Mouse (Mus musculus) forebrain, embryonic 13.5 days (tissue): ENCODE measurements at regions not wholly inside any gene's neighbourhood (a gene's known extent, or its start where the extent isn't known, plus 50 kb on each side); places are given as distances from the start of the nearest gene placed in this dataset.

ENCODE experiments used
- ATAC-seq: fragments of 200-750 bp; cut with Nextera tagmentation; 2 replicates; pipeline ENCODE4 v1.8.0; 2017
- H3K27ac ChIP-seq: fragments of 300-500 bp; sonication (generic); 2 replicates; pipeline ENCODE4 v1.5.1; 2015; ENCODE audit warnings: inconsistent platforms, mild to moderate bottlenecking, moderate library complexity
- H3K27me3 ChIP-seq: fragments of 300-500 bp; sonication (generic); 2 replicates; pipeline ENCODE4 v1.6.1; 2015; ENCODE audit warnings: mild to moderate bottlenecking, inconsistent platforms
- H3K36me3 ChIP-seq: fragments of 300-500 bp; sonication (generic); 2 replicates; pipeline ENCODE4 v1.6.1; 2015; ENCODE audit warnings: mild to moderate bottlenecking, inconsistent platforms; ENCODE audit not compliant: poor library complexity, severe bottlenecking
- H3K4me1 ChIP-seq: fragments of 300-500 bp; sonication (generic); 2 replicates; pipeline ENCODE4 v1.6.1; 2015; ENCODE audit warnings: inconsistent platforms
- H3K4me2 ChIP-seq: fragments of 300-500 bp; sonication (generic); 2 replicates; pipeline ENCODE4 v1.6.1; 2015; ENCODE audit warnings: inconsistent platforms, mild to moderate bottlenecking, moderate library complexity
- H3K4me3 ChIP-seq: fragments of 300-500 bp; sonication (generic); 2 replicates; pipeline ENCODE4 v1.5.1; 2015; ENCODE audit warnings: mild to moderate bottlenecking, inconsistent platforms
- H3K9ac ChIP-seq: fragments of 300-500 bp; sonication (generic); 2 replicates; pipeline ENCODE4 v1.6.1; 2015; ENCODE audit warnings: mild to moderate bottlenecking, inconsistent platforms
- H3K9me3 ChIP-seq: fragments of 300-500 bp; sonication (generic); replicated peaks from 2 replicates; pipeline ENCODE4 v1.6.1; 2016; ENCODE audit warnings: inconsistent platforms
- WGBS: fragments of 180-500 bp; shearing (Covaris S2); methylation state at CpG from one replicate; pipeline ENCODE4 v1.1.7; 2015; 5-methylcytosine and 5-hydroxymethylcytosine counted together

DNA sequence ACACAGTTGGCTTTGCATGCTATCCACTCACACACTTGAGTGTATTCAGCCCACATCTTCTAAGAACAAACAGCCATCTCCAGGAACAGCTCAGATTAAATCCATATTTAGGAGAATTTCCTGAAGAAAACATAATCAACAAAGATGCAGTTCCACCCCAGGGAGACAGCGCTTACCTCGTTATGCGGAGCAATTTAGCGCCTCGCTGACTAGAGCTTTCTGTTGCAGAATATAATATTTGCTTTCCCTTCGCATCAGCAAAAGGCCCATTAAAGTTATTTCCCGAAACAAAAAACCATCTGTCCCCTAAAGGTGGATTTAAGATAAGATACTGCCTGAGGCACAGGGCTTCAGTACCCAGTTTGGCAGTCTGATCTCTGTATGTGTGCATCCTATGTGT, 112.0 kb downstream of the Ndufa10 start:
- no peaks in the 10 kb centered on the region for H3K36me3 ChIP-seq
- WGBS: 63% methylated on average over 7 of the region's 7 CpGs
- H3K9me3 ChIP-seq: no peaks in the 10 kb centered on the region
- H3K27ac ChIP-seq: no peak overlapping the region
- H3K9ac ChIP-seq: no peak overlapping the region
- H3K4me1 ChIP-seq: 0 out of 2 replicates have a peak, but pooled peaks cover 6% of the 10 kb centered on the region
- no peak for ATAC-seq
- no peaks in the 10 kb centered on the region for H3K27me3 ChIP-seq
- H3K4me2 ChIP-seq: no peak overlapping the region
- H3K4me3 ChIP-seq: no peak overlapping the region

- H3K27ac ChIP-seq: no peak overlapping the region
- ATAC-seq: no peak
- WGBS: 13% methylated on average over 7 of the region's 7 CpGs
These were observed 113.4 kb downstream of the Ndufa10 start for GRCm38 (mm10) chr1:92360255-92360654.

GRCm38 (mm10) chr1:92359473-92359872, 114.2 kb downstream of the Ndufa10 start:
- Histone ChIP-seq H3K4me1 (0 out of 2 replicates have a peak, but pooled peaks cover 6% of the 10 kb centered on the region), H3K27ac (no peak overlapping the region), H3K9me3 (no peaks in the 10 kb centered on the region), H3K4me2 (no peak overlapping the region), H3K9ac (no peak overlapping the region), H3K36me3 (no peaks in the 10 kb centered on the region), H3K4me3 (no peak overlapping the region), H3K27me3 (no peaks in the 10 kb centered on the region)
- WGBS: 84% methylated on average over 2 of the region's 2 CpGs
- ATAC-seq: no peak

More at GRCm38 (mm10) chr1:92360255-92360654, 113.4 kb downstream of the Ndufa10 start:
- Histone ChIP-seq H3K4me2 (no peak overlapping the region), H3K4me1 (0 out of 2 replicates have a peak, but pooled peaks cover 6% of the 10 kb centered on the region), H3K4me3 (no peak overlapping the region), H3K36me3 (no peaks in the 10 kb centered on the region), H3K9ac (no peak overlapping the region), H3K9me3 (no peaks in the 10 kb centered on the region), H3K27me3 (no peaks in the 10 kb centered on the region)

- H3K4me1 ChIP-seq: 0 out of 2 replicates have a peak, but pooled peaks cover 6% of the 10 kb centered on the region
- no peak for ATAC-seq
- H3K27ac ChIP-seq: no peak overlapping the region
- H3K4me3 ChIP-seq: no peak overlapping the region
- H3K27me3 ChIP-seq: no peaks in the 10 kb centered on the region
- H3K36me3 ChIP-seq: no peaks in the 10 kb centered on the region
- H3K4me2 ChIP-seq: no peak overlapping the region
- H3K9ac ChIP-seq: no peak overlapping the region
- WGBS: 87% methylated on average over 8 of the region's 8 CpGs
- H3K9me3 ChIP-seq: no peaks in the 10 kb centered on the region
These were observed 114.8 kb downstream of the Ndufa10 start for GRCm38 (mm10) chr1:92358758-92359287.

DNA sequence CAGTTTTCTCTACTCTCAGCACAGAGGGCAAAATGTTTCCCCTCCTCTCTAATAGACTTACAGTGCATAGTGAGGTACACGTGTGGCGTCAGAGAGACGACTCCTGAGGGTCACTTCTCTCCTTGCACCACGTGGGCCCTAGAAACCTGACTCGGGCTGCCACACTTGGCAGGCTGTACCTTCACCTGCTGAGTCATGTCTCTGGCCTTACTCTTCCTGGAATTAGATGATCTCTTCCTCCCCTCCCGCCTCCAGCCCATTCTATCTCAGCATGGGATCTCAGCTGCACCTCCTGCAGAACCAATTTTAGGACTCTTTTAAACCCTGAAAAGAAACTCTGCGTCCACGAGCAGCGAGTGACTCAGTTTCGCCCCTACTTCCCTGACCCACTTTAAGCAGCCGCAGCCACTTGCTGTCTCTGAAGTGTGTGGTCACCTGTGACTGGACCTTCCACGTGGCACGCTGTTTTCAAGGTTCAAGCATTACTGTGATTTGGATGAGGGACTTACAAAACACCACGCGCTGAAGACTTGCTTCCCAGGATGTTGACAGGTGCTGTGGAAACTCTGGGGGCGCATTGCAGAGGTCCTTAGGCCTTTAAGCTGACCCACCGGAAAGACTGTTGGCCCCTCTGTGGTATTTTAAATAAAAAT, 125.2 kb downstream of the Ndufa10 start:
- no peaks in the 10 kb centered on the region for H3K36me3 ChIP-seq
- H3K9me3 ChIP-seq: 0 out of 2 replicates have a peak, but pooled peaks cover 4% of the 10 kb centered on the region
- no peaks in the 10 kb centered on the region for H3K4me1 ChIP-seq
- ATAC-seq: no peak
- no peak overlapping the region for H3K4me2 ChIP-seq
- WGBS: 56% methylated on average over 17 of the region's 17 CpGs
- H3K9ac ChIP-seq: no peak overlapping the region
- H3K27me3 ChIP-seq: no peaks in the 10 kb centered on the region
- H3K4me3 ChIP-seq: no peak overlapping the region
- H3K27ac ChIP-seq: no peak overlapping the region

DNA sequence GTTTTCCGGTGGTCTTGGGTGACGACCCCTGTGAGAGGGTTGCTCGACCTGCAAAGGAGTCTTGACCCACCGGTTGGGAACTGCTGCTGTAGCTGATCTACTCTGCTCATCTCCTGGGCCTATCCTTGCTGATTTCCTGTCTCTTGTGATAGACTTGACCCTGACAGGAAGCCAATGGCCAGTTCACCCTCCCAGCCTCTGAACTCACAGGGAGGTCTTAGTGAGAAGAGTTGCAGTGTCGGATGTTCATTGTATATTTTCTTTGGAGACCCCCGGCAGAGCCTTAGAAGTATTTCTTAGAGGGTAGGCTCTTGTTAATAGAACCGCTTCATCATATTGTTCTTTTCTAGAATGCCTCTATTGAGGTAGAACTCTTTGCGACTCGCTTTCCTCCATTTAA, 126.0 kb downstream of the Ndufa10 start:
- Histone ChIP-seq H3K4me3 (no peak overlapping the region), H3K27ac (no peak overlapping the region), H3K9ac (no peak overlapping the region), H3K9me3 (0 out of 2 replicates have a peak, but pooled peaks cover 4% of the 10 kb centered on the region), H3K4me1 (no peaks in the 10 kb centered on the region), H3K36me3 (no peaks in the 10 kb centered on the region), H3K4me2 (no peak overlapping the region), H3K27me3 (no peaks in the 10 kb centered on the region)
- 72% methylated on average over 9 of the region's 9 CpGs for WGBS
- no peak for ATAC-seq

GRCm38 (mm10) chr1:92343768-92344167, 129.9 kb downstream of the Ndufa10 start:
- Histone ChIP-seq H3K4me3 (no peak overlapping the region), H3K4me1 (no peaks in the 10 kb centered on the region), H3K27ac (no peak overlapping the region), H3K9ac (no peak overlapping the region), H3K27me3 (no peaks in the 10 kb centered on the region), H3K4me2 (no peak overlapping the region), H3K9me3 (no peaks in the 10 kb centered on the region), H3K36me3 (no peaks in the 10 kb centered on the region)
- WGBS: 88% methylated on average over 2 of the region's 2 CpGs
- ATAC-seq: no peak

GRCm38 (mm10) chr1:92343161-92343598, 130.5 kb downstream of the Ndufa10 start:
- no peak for ATAC-seq
- no peak overlapping the region for H3K27ac ChIP-seq
- no peaks in the 10 kb centered on the region for H3K27me3 ChIP-seq
- H3K36me3 ChIP-seq: no peaks in the 10 kb centered on the region
- H3K9ac ChIP-seq: no peak overlapping the region
- WGBS: 91% methylated on average over 5 of the region's 5 CpGs
- H3K4me1 ChIP-seq: no peaks in the 10 kb centered on the region
- H3K4me2 ChIP-seq: no peak overlapping the region
- H3K9me3 ChIP-seq: no peaks in the 10 kb centered on the region
- no peak overlapping the region for H3K4me3 ChIP-seq

DNA sequence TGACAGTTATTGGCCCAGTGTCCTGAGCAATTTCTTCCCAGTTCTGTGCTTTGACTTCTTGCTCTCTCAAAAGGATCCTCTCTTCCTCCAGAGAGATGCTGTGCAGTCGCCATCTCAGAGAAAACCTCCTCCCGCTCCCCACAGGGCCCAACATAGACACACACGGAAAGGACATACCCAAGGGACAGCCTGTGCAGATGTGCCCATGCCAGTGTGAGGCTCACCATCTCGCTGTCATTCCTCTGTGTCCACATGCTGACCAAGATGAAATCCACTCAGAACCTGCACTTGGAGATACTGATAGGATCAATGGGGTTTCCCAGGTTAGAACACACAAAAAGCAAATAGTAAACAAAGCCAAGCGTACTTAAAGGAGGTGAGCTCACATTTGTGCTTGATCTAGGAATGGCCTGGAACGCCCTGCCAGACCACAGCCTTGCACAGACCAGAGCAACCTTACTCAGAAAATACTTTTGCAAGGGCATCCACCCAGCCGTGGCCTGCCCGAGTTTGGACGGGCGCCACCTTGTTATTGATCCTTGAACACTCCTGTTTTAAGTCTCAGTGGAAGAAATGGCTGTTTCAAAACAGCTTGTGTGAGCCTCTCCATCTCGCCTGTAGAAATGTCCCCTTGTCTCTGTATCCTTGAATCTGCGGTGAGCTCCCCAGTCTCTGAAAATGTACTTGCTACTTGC, 131.7 kb downstream of the Ndufa10 start:
- Histone ChIP-seq H3K27ac (no peak overlapping the region), H3K27me3 (no peaks in the 10 kb centered on the region), H3K9me3 (no peaks in the 10 kb centered on the region), H3K36me3 (no peaks in the 10 kb centered on the region), H3K4me3 (no peak overlapping the region), H3K4me1 (no peaks in the 10 kb centered on the region), H3K4me2 (no peak overlapping the region), H3K9ac (no peak overlapping the region)
- 88% methylated on average over 12 of the region's 12 CpGs for WGBS
- ATAC-seq: no peak

- no peak overlapping the region for H3K27ac ChIP-seq
- no peak for ATAC-seq
These were observed 133.0 kb downstream of the Ndufa10 start for GRCm38 (mm10) chr1:92340644-92341043.

GRCm38 (mm10) chr1:92338589-92338988, 135.1 kb downstream of the Ndufa10 start:
- H3K9ac ChIP-seq: no peak overlapping the region
- H3K27me3 ChIP-seq: no peaks in the 10 kb centered on the region
- no peak overlapping the region for H3K4me3 ChIP-seq
- H3K4me1 ChIP-seq: no peaks in the 10 kb centered on the region
- H3K9me3 ChIP-seq: no peaks in the 10 kb centered on the region
- no peak for ATAC-seq
- no peaks in the 10 kb centered on the region for H3K36me3 ChIP-seq
- no peak overlapping the region for H3K27ac ChIP-seq
- 83% methylated on average over 1 of the region's 1 CpGs for WGBS
- H3K4me2 ChIP-seq: no peak overlapping the region

More at GRCm38 (mm10) chr1:92340644-92341043, 133.0 kb downstream of the Ndufa10 start:
- H3K9ac ChIP-seq: no peak overlapping the region
- no peak overlapping the region for H3K4me3 ChIP-seq
- H3K27me3 ChIP-seq: no peaks in the 10 kb centered on the region
- no peak overlapping the region for H3K4me2 ChIP-seq
- 93% methylated on average over 7 of the region's 7 CpGs for WGBS
- H3K9me3 ChIP-seq: no peaks in the 10 kb centered on the region
- no peaks in the 10 kb centered on the region for H3K36me3 ChIP-seq
- no peaks in the 10 kb centered on the region for H3K4me1 ChIP-seq

GRCm38 (mm10) chr1:92337450-92337849, 136.2 kb downstream of the Ndufa10 start:
- Histone ChIP-seq H3K4me3 (no peak overlapping the region), H3K9me3 (no peaks in the 10 kb centered on the region), H3K4me1 (no peaks in the 10 kb centered on the region), H3K9ac (no peak overlapping the region), H3K4me2 (no peak overlapping the region), H3K27me3 (no peaks in the 10 kb centered on the region), H3K36me3 (no peaks in the 10 kb centered on the region), H3K27ac (no peak overlapping the region)
- ATAC-seq: no peak
- 84% methylated on average over 8 of the region's 8 CpGs for WGBS
